Mouse (Mus musculus): Measurements from ENCODE around the gene Tmem178.

- TF ChIP-seq GATA1 (IDR thresholded peaks at IDR 0.05; ENCODE audit: borderline replicate concordance, low read length) (no peak), FLI1 (IDR thresholded peaks at IDR 0.05; ENCODE audit: low read length) (no peak)
Measured at GRCm38 (mm10) chr17:80981721-80982411, 37.4 kb downstream of the Tmem178 start.

Data from megakaryocyte, embryonic 14.5 days (primary cell).